Mouse (Mus musculus): ENCODE results near the gene Lcn12. TPM values are rescaled to one million over a fixed set of nuclear protein-coding genes. Genes with fewer than 3 reads are reported as not detected.

Lcn12 gene
- polyA plus RNA-seq, 1 experiment = not detected

DNA sequence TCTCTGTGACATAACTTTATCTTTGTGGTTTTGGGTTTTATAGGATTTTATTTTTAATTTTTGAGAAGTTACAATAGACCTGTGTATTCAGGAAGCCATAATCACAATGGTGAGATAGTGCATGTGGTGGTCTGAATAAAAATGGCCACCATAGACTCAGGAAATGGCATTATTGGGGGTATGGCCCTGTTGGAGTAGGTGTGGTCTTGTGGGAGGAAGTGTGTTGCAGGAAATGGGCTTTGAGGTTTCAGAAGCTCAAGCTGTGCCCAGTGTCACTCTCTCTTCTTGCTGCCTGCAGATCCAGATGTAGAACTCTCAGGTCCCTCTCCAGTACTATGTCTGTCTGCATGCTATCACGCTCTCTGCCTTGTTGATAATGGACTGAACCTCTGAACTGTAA, 13.2 kb downstream of the Lcn12 start:
- Histone ChIP-seq H3K27ac (ENCODE audit: insufficient read depth, low read length) (no peak overlapping the region), H3K4me3 (ENCODE audit: insufficient read depth, low read length) (no peak overlapping the region), H3K4me1 (ENCODE audit: control insufficient read depth, insufficient read depth, low read length) (peaks cover 4% of the 10 kb centered on the region; the same call in 1 of the 2 replicates)
- no peak for TF ChIP-seq CTCF (IDR thresholded peaks at IDR 0.05; ENCODE audit: extremely low read depth, insufficient read depth, low read length)
- no peak for TF ChIP-seq POLR2A (IDR thresholded peaks at IDR 0.05; ENCODE audit: extremely low read depth, insufficient read depth, low read length)

DNA sequence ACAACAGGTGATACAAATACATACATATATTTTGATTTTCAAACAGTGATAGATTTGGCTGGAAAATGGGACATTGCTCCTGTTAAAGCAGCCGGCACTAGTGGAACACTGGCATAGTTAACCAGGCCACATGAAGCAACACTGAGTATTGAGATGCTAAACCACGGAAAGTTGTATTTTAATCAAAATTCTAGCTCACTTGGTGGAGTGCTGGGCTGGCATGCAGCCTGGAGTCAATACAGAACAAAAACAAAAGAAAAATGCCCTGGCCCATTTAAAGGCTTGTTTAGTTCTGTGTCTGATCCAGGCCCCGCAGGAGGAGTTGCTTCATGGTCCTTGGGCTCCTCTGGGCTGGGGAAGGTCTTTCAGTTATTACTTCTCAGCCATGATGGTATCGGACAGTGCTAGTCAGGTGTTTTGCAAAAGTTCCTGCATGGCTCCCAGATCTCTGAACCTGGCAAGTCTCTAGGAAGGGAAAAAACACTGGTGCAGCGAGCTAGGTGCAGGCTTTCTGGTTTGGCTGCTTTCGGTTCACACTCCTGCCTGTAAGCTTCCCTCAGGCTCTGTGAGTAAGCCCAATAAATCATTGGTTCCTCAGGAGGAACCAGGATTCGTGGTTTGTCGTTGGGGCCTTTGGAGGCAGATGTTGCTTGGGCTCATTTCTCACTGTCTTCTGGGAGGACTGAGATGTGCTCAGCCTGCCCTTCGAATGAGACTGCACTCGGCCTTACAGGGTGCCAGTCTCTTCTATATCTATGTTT, 14.0 kb downstream of the Lcn12 start:
- Histone ChIP-seq H3K4me1 (ENCODE audit: control insufficient read depth, insufficient read depth, low read length) (peaks cover 4% of the 10 kb centered on the region; the same call in 1 of the 2 replicates), H3K4me3 (ENCODE audit: insufficient read depth, low read length) (no peak overlapping the region), H3K27ac (ENCODE audit: insufficient read depth, low read length) (peak overlapping the region; percentile 52; the same call in 1 of the 2 replicates)
- no peak for TF ChIP-seq POLR2A (IDR thresholded peaks at IDR 0.05; ENCODE audit: extremely low read depth, insufficient read depth, low read length)
- TF ChIP-seq CTCF (IDR thresholded peaks at IDR 0.05; ENCODE audit: extremely low read depth, insufficient read depth, low read length) = no peak

DNA sequence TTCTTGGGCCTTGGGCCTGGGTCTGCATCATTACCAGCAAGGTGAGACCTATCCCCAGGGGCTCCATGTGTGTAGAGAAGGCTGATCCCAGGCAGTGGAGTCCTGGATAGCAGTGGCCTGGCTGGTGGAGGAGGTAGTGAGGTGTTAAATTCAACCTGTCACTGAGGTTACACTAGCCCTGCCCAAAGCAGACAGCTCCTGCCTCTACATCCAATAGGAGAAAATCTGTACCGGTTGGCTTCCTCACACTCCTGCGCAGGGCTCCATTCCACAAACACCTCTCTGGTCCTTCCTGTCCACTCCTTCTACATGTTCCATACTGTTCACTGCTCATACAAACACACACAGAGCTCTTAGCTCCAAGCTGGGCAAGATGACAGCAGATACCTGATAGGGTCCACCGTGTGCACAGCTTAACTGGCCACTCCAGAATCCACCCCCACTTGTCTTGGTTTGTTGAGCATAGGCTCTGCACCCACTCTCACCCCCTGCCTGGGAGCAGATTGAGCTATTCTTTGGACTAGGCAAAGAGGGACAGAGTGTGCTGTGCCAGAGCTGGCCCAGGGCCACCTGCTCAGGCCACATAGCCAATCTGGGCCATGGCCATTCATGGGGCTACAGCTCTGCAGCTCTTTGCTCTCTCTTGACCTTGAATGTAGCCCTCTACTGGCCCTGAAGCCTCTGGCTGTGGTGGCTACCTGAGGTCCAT, 15.6 kb downstream of the Lcn12 start:
- Histone ChIP-seq H3K4me1 (ENCODE audit: control insufficient read depth, insufficient read depth, low read length) (peaks cover 4% of the 10 kb centered on the region; the same call in 1 of the 2 replicates), H3K4me3 (ENCODE audit: insufficient read depth, low read length) (no peak overlapping the region), H3K27ac (ENCODE audit: insufficient read depth, low read length) (peak overlapping the region; percentile 58; the same call in 1 of the 2 replicates)
- TF ChIP-seq CTCF (IDR thresholded peaks at IDR 0.05; ENCODE audit: extremely low read depth, insufficient read depth, low read length) = no peak
- no peak for TF ChIP-seq POLR2A (IDR thresholded peaks at IDR 0.05; ENCODE audit: extremely low read depth, insufficient read depth, low read length)

DNA sequence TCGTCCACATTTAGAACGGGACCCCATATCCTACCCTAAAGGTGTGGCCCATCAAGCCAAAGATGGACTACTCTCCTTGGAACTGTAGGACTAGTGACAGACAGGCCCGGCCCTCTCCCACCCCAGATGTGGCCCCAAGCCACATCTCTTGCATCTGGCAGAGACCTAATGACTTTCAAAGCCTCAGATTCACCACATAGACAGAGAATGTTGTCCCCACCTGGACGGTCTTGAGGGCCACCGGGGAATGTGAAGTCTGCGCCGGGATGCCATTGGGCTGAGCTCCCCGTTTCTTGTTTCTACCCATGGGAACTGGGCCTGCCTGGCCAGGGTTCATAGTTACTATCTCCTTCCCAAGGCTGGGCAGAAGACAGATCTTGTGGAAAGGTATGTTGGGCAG, 16.2 kb downstream of the Lcn12 start:
- Histone ChIP-seq H3K27ac (ENCODE audit: insufficient read depth, low read length) (no peak overlapping the region), H3K4me3 (ENCODE audit: insufficient read depth, low read length) (no peak overlapping the region), H3K4me1 (ENCODE audit: control insufficient read depth, insufficient read depth, low read length) (peaks cover 4% of the 10 kb centered on the region; the same call in 1 of the 2 replicates)
- no peak for TF ChIP-seq POLR2A (IDR thresholded peaks at IDR 0.05; ENCODE audit: extremely low read depth, insufficient read depth, low read length)
- TF ChIP-seq CTCF (IDR thresholded peaks at IDR 0.05; ENCODE audit: extremely low read depth, insufficient read depth, low read length) = no peak

DNA sequence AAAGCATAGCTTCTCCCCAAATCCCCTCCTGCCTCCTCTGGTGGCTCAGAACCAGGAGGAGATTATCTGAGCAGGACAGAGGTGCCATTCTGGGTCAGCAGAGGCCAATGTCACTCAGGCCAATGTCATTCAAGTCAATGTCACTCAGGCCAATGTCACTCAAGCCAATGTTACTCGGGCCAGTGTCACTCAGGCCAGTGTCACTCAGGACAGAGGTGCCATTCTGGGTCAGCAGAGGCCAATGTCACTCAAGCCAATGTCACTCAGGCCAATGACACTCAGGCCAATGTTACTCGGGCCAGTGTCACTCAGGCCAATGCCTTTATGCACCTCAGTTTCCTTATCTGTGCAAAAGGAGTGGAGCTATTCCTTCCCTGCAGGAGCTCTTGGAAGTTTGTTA, 21.2 kb downstream of the Lcn12 start:
- H3K27ac ChIP-seq (ENCODE audit: insufficient read depth, low read length) = no peak overlapping the region
- no peak overlapping the region for H3K4me3 ChIP-seq (ENCODE audit: insufficient read depth, low read length)
- no peaks in the 10 kb centered on the region; the same call in 1 of the 2 replicates for H3K4me1 ChIP-seq (ENCODE audit: control insufficient read depth, insufficient read depth, low read length)
- no peak for TF ChIP-seq CTCF (IDR thresholded peaks at IDR 0.05; ENCODE audit: extremely low read depth, insufficient read depth, low read length)
- TF ChIP-seq POLR2A (IDR thresholded peaks at IDR 0.05; ENCODE audit: extremely low read depth, insufficient read depth, low read length) = no peak

DNA sequence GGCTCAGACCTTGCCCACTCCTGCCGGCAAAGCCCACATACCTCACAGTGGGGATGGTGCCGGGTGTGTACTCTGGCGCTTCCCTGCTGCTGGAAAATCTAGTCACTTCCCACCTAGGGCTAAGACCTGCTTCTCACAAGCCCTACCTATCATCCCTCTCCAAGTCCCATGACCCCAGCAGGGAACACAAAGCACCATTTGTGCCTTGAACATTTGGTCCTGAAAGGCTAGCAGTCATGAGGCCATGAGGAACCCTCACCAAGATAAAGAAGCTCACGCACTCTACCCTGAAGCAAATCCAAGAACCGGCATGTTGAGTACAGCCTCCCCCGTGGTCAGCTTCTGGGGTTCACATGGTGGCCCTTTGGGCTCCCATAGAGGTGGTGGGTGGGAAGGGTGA, 23.7 kb downstream of the Lcn12 start, which contains the start of gene Ptgds:
Gene Ptgds, minus strand, starts transcription at position 78 of the 400 bp plus-strand sequence.
- peak within 1 kb of the TSS; percentile 66 for H3K27ac ChIP-seq (ENCODE audit: insufficient read depth, low read length)
- TF ChIP-seq POLR2A (IDR thresholded peaks at IDR 0.05; ENCODE audit: extremely low read depth, insufficient read depth, low read length) (no peak), CTCF (IDR thresholded peaks at IDR 0.05; ENCODE audit: extremely low read depth, insufficient read depth, low read length) (no peak)
- no peaks in the 10 kb centered on the region; the same call in 1 of the 2 replicates for H3K4me1 ChIP-seq (ENCODE audit: control insufficient read depth, insufficient read depth, low read length)
- peak within 1 kb of the TSS; percentile 5 for H3K4me3 ChIP-seq (ENCODE audit: insufficient read depth, low read length)

DNA sequence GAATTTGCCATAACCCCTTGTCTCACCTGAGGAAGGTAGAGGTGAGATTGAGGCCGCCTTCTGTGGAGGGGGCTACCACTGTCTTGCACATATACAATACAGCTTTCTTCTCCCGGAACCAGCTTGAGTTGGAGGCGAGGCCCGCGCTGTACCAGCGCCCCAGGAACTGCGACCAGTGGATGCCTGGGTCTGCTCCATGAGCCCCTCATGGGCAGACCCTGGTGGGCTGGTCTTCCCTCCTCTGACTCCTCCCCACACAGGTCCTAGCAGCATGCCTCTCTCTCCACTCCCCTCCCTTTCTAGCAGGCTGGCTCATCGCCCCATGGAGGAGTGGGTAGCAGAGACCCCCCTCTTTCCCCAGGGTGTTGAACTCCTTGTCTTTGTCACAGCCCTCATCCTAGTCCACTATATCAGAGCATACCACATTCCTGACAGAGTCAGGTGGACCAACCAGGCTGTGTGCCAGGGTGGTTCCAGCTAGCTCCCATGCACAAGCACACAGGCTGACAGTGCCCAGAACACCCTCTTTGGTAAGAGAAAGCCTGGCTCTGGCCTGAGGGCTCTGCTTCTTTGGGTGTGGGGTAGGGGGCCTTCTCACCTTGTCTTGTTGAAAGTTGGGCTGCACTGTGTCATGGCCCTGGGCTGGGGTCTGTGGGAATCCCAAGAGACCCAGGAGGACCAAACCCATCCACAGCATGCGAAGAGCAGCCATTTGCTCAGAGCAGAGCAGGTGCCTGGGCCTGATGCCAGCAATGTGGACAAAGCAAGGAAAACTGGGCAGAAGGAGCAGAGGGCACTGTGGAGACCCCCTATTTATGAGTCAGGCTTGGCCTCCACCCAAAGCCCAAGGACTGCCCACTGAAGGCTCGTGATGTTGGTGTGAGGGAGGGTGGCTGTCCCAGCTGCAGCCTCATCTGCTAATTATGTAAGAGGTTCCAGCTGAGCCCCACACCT, 24.5 kb downstream of the Lcn12 start:
- Histone ChIP-seq H3K27ac (ENCODE audit: insufficient read depth, low read length) (peak overlapping the region; percentile 66), H3K4me1 (ENCODE audit: control insufficient read depth, insufficient read depth, low read length) (no peaks in the 10 kb centered on the region; the same call in 1 of the 2 replicates), H3K4me3 (ENCODE audit: insufficient read depth, low read length) (peak overlapping the region; percentile 5)
- TF ChIP-seq CTCF (IDR thresholded peaks at IDR 0.05; ENCODE audit: extremely low read depth, insufficient read depth, low read length) (no peak), POLR2A (IDR thresholded peaks at IDR 0.05; ENCODE audit: extremely low read depth, insufficient read depth, low read length) (peak; percentile 59; the same call in 1 of the 2 replicates)

DNA sequence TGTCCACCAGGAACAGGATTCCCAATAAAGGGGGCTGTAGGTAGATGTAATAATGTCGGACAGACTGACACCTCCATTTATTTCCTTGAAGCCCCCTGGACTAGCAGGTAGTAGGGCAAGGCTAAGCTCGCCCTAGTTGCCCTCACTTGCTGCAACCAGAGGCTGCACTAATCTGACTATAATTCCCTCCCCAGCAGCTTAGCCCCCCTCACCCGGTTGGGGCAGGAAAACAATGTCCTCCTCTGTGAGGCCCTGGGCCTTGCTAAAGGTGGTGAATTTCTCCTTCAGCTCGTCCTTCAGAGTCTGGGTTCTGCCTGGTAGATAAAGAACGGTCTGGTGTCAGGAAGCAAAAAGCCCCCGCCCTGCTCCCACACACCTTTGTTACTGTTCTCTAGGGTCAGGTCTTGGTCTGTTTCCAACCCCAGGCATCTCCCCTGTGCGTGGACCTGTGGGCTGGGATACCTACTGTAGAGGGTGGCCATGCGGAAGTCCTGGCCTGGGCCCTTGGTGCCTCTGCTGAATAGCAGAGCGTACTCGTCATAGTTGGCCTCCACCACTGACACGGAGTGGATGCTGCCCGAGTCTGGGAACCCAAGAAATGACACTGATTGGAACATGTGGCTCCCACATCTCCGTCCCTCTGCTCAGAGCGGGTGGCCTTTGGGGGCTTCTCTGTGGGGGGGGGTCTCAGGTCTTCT, 26.0 kb downstream of the Lcn12 start:
- peak overlapping the region; percentile 32; the same call in 1 of the 2 replicates for H3K27ac ChIP-seq (ENCODE audit: insufficient read depth, low read length)
- no peaks in the 10 kb centered on the region; the same call in 1 of the 2 replicates for H3K4me1 ChIP-seq (ENCODE audit: control insufficient read depth, insufficient read depth, low read length)
- H3K4me3 ChIP-seq (ENCODE audit: insufficient read depth, low read length) = no peak overlapping the region; the same call in 1 of the 2 replicates
- TF ChIP-seq CTCF (IDR thresholded peaks at IDR 0.05; ENCODE audit: extremely low read depth, insufficient read depth, low read length) (no peak), POLR2A (IDR thresholded peaks at IDR 0.05; ENCODE audit: extremely low read depth, insufficient read depth, low read length) (no peak)

Measured in cortical plate, adult 2 months (tissue).